Mouse (Mus musculus): Measurements from ENCODE around the gene Klhdc10.

DNA sequence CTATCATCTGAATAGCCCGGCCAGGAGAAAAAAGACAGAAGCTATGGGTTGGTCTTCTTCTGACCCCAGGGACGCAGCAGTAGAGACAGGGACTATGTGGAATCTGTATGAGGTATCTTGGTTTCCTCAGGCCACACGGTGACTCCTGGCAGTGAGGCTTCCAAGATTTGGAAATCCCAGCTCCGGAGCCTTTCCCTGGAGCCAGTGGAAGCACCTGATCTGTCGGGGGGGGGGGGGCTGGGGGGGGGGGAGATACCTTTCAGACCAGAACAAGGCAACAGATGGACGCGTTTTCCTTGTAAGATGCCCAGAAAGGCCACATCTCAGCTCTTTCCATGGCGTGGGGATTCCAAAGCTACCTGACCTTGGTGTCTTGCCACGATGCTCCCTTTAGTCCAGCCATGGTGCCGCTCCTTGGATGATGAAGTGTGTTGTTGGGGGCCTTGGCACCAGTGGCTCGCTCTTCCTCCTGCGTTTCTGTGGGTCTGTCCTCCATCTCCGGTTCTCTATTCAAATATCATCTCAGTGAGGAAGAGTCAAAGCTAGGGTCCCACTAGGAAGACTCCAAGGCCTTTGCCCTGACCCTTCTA lies 60.2 kb downstream of the Klhdc10 start:
- TF ChIP-seq CTCF (IDR thresholded peaks at IDR 0.05; ENCODE audit: borderline replicate concordance, insufficient read depth, low read depth, low read length) (no peak), POLR2A (IDR thresholded peaks at IDR 0.05; ENCODE audit: borderline replicate concordance, insufficient read depth, low read length) (no peak)

Data from cerebellum, adult 2 months (tissue).